Mouse (Mus musculus): ENCODE measurements around the gene 1700028K03Rik. TPM values are rescaled to one million over a fixed set of nuclear protein-coding genes. Genes with fewer than 3 reads are reported as not detected.

1700028K03Rik gene
- 0.06 TPM in 1 of 2 replicates, not detected in the other for polyA plus RNA-seq (2012; rRNA removed)

- DNase-seq (ENCODE audit: low spot score), result no peak
Observed at GRCm38 (mm10) chr5:107534581-107534980, at the start of gene 1700028K03Rik. TSS of gene 1700028K03Rik (plus strand) at chr5:107534709.

GRCm38 (mm10) chr5:107488996-107489395 lies 45.5 kb upstream of the 1700028K03Rik start:
- no peak for DNase-seq (ENCODE audit: low spot score)

DNA sequence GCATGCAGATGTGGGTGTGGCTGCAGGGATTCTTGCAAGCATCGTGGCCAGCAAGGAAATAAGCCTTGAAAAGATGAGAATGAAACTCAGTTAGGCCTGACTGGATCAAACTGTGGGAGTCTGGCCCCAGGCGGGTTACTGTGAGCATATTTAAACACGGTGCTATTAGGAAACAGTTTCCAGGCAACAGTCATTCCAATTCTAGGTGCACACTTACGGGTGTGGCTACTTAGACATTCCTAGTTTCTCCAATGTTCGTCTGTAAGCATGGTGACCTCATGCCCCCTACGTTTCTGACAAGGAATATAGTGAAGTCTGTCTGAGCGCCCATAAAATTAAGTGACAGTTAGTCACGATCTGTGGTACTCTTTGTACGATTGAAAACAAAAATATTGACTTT lies 43.5 kb upstream of the 1700028K03Rik start:
- no peak for DNase-seq (ENCODE audit: low spot score)

- no peak for DNase-seq (ENCODE audit: low spot score)
Observed at GRCm38 (mm10) chr5:107492471-107492870, 42.0 kb upstream of the 1700028K03Rik start.

GRCm38 (mm10) chr5:107494759-107495158 lies 39.8 kb upstream of the 1700028K03Rik start:
- no peak for DNase-seq (ENCODE audit: low spot score)

DNA sequence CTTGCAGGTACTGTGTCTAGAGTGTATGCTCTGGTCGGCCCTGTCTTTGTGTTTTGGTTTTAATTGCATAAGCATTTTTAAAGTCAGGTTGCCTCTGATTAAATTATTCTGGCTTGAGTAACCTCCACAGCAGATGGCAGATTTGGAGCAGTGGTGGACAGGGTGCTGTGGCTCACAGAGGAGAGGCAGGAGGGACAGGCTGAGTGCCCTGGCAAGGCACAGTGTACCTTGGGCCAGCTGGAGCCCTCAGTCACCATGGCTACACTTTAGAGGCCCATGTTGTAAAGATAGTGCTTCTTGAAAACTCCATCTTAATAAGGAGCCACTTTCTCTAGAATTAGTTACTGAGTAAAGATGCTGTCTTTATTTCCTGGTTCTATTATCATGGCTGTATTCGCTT lies 38.5 kb upstream of the 1700028K03Rik start:
- no peak for DNase-seq (ENCODE audit: low spot score)

- no peak for DNase-seq (ENCODE audit: low spot score)
Observed at GRCm38 (mm10) chr5:107497519-107498501, 36.7 kb upstream of the 1700028K03Rik start.

DNA sequence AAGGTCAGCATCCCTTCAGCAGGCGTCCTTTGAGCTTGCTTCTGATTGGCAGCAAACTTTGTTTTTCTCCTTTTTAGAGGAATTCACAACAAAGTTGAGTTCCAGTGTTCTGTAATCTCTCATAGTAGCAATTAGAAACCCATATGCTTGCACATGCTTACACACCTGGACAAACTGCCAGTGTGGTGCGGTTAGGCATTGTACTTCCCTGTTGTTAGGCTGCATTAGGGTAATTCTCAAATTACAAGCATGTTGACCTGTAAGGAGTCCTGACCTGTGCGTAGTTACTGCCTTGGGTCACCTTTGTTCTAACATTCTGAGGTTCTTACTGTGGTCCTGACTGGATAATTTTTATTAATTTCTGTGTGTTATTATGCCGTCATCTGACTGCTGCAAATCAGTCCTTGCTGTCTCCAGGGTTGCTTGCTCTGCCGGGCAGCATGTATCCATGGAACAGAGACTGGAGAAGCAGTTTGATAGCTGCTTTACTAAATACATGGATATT lies 35.7 kb upstream of the 1700028K03Rik start:
- no peak for DNase-seq (ENCODE audit: low spot score)

DNA sequence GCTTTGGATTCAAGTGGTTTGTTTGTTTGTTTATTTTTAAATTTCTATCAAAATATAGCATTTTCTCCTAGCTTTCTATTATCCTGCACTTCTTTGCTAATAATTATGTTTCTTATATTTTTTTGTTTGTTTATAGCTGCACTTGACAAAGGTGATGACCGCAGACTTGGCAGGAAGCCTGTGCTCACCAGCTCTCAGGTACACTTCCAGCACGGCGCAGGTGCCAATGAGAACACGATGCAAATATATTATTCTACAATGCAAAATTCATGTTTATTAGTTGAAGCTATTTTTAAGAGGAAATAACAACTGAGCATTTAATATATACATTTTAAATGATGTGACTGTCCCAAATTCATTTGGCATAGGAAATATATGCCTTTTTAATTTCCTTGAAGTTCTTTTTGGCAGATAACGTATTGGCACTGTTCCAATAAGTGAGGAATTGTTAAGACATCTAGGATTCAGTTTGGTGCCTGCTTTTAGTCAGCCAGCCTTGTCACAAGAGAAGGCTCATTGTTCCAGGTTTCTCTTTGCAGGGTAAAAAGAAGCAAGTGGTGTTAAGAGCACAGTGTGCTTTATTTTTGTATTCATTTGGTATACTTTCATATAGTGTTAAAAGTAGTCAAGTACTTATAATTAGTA lies 34.5 kb upstream of the 1700028K03Rik start:
- no peak for DNase-seq (ENCODE audit: low spot score)

- no peak for DNase-seq (ENCODE audit: low spot score)
Observed at GRCm38 (mm10) chr5:107500741-107501140, 33.8 kb upstream of the 1700028K03Rik start.

DNA sequence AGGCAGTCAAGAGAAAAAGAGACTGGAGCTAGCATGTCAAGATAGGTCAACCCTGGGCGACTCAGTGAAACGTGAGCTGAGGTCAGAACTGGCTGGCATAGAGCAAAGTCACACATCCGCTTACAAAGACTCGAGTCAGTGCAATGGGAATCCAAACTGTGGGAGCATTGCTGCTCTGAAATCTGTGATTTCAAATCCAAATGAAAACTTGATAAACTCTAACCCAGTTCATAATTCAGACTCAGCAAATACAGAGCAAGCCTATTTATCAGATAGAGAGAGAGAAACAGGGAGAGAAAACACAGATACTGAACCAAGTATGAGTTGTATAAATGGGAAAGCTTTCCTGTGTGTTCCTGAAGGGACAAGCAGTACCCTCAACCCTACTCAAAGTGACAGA lies 27.2 kb upstream of the 1700028K03Rik start, which contains the start of gene Gm42669:
TSS of gene Gm42669 (plus strand) at position 301 of the 400 bp plus-strand sequence.
- no peak for DNase-seq (ENCODE audit: low spot score)

GRCm38 (mm10) chr5:107510503-107510902 lies 24.0 kb upstream of the 1700028K03Rik start:
- DNase-seq (ENCODE audit: low spot score), result no peak

GRCm38 (mm10) chr5:107511326-107511725 lies 23.2 kb upstream of the 1700028K03Rik start:
- DNase-seq (ENCODE audit: low spot score), result no peak

- DNase-seq (ENCODE audit: low spot score), result no peak
Observed at GRCm38 (mm10) chr5:107513583-107513982, 20.9 kb upstream of the 1700028K03Rik start.

GRCm38 (mm10) chr5:107515453-107515852 lies 19.1 kb upstream of the 1700028K03Rik start:
- no peak for DNase-seq (ENCODE audit: low spot score)

GRCm38 (mm10) chr5:107516087-107516486 lies 18.4 kb upstream of the 1700028K03Rik start:
- DNase-seq (ENCODE audit: low spot score), result no peak

GRCm38 (mm10) chr5:107518602-107519001 lies 15.9 kb upstream of the 1700028K03Rik start:
- no peak for DNase-seq (ENCODE audit: low spot score)

DNA sequence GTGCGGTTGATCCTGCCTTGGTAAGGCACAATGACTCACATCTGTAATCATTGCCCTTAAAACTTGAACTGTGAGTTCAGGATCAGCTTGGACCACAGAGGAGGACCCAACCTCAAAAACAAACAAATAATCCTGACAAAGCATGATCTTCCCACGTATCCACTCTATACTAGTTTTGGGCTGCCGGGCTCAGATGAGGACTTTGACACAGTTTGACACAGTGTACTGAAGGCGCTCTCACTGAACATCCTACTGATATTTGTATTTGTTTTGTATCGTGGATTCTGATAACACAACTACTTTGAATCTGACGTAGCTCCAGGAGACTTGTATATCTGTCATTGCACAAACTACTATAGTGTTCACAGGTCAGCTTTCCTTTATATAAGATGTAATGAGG lies 13.1 kb upstream of the 1700028K03Rik start:
- DNase-seq (ENCODE audit: low spot score), result no peak

DNA sequence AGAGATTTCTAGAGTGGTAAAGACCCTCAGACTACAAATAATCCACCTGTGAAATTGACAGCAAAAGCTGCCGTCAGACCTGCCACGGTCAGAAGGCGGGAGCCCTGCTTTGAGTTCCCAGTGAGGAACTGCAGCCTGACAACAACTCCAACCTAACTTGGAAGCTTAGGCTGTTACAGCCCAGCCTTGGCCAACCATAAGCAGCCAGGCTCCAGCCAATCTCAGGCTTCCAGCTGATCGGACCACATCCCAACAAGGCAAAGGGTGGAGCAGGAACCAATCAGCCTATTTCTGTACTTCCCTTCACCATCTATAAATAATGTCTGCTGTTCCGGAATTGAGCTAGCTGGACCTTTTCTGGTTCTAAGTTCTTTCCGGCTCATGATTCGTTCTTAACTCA lies 12.6 kb upstream of the 1700028K03Rik start:
- no peak for DNase-seq (ENCODE audit: low spot score)

- no peak for DNase-seq (ENCODE audit: low spot score)
Observed at GRCm38 (mm10) chr5:107524281-107524680, 10.2 kb upstream of the 1700028K03Rik start.

DNA sequence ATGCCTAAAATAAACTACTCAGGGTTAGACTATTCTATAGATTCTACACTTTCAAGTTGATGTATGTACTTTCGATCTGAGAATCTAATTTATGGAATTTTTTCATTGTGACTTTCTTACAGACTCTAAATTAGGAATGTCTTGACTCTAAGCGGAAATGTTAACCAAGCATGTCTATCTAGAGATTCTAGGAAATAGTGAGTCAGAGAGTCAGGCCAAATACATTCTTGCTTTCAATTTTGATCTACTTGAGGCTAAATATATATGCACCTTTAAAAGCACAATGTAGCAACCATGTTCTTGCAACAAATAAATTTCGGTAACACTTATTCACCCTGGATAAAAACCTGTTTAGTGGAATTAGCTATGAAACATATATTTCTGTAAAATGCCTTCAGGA lies 5.7 kb upstream of the 1700028K03Rik start:
- DNase-seq (ENCODE audit: low spot score), result no peak

DNA sequence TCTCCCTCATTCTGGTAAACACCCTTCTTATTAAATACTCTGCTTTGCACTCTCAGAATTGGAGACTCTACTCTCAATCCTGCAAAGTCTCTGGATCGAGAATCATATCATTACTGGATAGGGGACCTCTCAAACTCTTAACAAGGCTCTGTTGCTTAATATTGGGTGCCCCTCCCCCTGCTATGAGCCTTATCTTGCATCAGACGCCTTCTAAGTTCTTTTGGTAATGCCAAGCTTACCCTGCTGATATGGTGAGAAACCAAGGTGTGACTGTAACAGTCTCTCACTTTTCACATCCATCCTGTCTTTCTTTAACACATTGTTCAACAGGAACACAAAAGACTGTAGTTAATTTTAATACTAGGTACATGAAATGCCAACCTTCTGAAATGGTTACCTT lies 919 bp upstream of the 1700028K03Rik start:
- no peak for DNase-seq (ENCODE audit: low spot score)

DNA sequence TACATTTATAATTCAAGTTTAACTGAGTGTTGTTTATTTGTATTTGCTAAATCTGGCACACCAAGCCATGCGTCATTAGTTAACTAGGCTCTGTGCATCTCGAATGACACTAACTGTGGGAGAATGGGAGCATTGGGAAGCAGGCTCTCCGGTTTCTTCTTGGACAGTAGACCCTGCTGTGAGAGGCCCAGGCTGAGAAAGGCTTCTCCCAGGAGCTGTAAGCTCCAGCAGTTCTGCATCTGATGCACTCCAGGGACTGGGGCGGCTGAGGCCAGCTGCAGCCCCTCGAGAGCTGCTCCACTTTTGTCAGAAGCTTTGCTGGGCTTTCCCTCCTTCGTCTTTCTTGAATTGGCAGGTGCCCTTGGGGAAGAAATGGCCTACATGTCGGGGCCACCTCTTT lies 7.2 kb downstream of the 1700028K03Rik start:
- no peak for DNase-seq (ENCODE audit: low spot score)

Measured in urinary bladder, adult 2 months (tissue).